Mouse (Mus musculus): ENCODE measurements at regions not wholly inside any gene's neighbourhood (a gene's known extent, or its start where the extent isn't known, plus 50 kb on each side); places are given as distances from the start of the nearest gene placed in this dataset.

DNA sequence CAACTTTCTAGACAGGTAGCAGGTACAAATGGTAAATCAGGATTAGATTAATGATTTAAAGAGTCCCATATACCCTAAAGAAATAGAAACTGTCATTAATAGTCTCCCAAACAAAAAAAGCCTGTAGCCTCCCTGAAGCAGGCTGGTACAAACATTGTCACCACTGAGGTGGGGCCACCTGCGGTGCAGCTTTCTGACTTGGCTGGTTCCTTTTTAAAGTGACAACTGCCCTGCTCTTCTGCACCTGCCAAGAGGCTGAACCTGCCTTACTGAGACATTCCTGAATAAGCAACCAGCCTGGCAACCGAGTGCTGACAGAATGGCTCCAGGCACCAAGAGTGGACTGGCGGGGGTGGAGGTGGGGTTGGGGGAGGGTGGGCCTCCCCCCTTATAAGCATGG lies 687.0 kb upstream of the Vrk2 start:
- 49% methylated on average over 3 of the region's 3 CpGs for WGBS

DNA sequence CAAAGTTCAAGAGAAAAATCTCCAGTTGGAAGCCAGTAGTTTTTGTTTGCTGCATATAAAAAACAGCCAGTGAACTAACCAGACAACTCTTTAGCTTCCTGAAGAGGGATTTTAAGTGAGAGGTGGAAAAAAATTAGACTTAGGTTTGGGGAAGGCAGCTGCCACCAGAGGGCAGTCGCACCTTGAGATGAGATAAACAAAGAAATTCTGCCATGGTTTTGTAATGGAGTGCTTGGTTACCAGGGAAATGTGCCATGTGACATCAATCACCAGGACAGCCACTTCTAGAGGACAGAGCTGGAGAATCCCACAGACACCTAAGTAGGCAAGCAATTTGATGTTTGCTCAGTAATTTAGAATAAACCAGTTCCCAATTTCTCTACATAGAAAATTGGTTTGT lies 670.5 kb upstream of the Vrk2 start:
- Histone ChIP-seq H3K9ac (ENCODE audit: low read length) (no peak overlapping the region), H3K4me2 (ENCODE audit: low read length) (no peak overlapping the region), H3K27me3 (replicated peaks; ENCODE audit: control insufficient read depth, insufficient read depth, low read length) (no peaks in the 10 kb centered on the region), H3K27ac (ENCODE audit: low read depth, low read length) (no peak overlapping the region), H3K4me3 (ENCODE audit: low read depth, low read length) (no peak overlapping the region), H3K4me1 (ENCODE audit: control insufficient read depth, insufficient read depth, low read length) (no peaks in the 10 kb centered on the region), H3K9me3 (replicated peaks; ENCODE audit: control insufficient read depth, low read length) (no peaks in the 10 kb centered on the region), H3K36me3 (ENCODE audit: control insufficient read depth, insufficient read depth, low read length) (no peaks in the 10 kb centered on the region)
- ATAC-seq: peak; percentile 75
- DNase-seq (ENCODE audit: low spot score): peak; percentile 81
- 0% methylated on average over 1 of the region's 1 CpGs for WGBS

More for the DNA sequence above, 687.0 kb upstream of the Vrk2 start:
- peaks cover 7% of the 10 kb centered on the region; the same call in 1 of the 2 replicates for H3K9me3 ChIP-seq (replicated peaks; ENCODE audit: control insufficient read depth, low read length)
- H3K4me2 ChIP-seq (ENCODE audit: low read length): no peak overlapping the region
- H3K36me3 ChIP-seq (ENCODE audit: control insufficient read depth, insufficient read depth, low read length): no peaks in the 10 kb centered on the region
- no peaks in the 10 kb centered on the region for H3K4me1 ChIP-seq (ENCODE audit: control insufficient read depth, insufficient read depth, low read length)
- no peak overlapping the region for H3K27ac ChIP-seq (ENCODE audit: low read depth, low read length)
- DNase-seq (ENCODE audit: low spot score): no peak
- H3K4me3 ChIP-seq (ENCODE audit: low read depth, low read length): no peak overlapping the region
- ATAC-seq: no peak
- no peak overlapping the region for H3K9ac ChIP-seq (ENCODE audit: low read length)
- no peaks in the 10 kb centered on the region for H3K27me3 ChIP-seq (replicated peaks; ENCODE audit: control insufficient read depth, insufficient read depth, low read length)

DNA sequence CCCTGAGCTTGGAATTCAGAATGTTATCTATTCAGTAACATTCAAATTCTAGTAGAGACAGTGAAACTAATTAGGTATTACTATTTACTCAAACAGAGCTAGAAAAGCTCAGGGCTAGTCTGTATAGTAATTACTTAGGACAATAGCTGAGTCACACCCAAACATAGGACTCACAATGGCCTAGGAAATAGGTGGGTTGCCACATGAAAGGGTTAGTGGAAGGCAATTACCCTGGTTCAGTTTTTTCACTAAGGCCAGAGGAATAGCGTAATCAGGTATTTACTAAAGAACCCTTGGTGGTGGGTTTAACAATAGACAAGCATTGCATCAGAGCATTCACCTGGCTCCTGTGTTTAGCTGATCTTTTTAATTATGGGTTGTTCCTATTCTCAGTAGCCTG lies 664.7 kb upstream of the Vrk2 start:
- no peak for ATAC-seq
- H3K9ac ChIP-seq (ENCODE audit: low read length): no peak overlapping the region
- 81% methylated on average over 1 of the region's 1 CpGs for WGBS

DNA sequence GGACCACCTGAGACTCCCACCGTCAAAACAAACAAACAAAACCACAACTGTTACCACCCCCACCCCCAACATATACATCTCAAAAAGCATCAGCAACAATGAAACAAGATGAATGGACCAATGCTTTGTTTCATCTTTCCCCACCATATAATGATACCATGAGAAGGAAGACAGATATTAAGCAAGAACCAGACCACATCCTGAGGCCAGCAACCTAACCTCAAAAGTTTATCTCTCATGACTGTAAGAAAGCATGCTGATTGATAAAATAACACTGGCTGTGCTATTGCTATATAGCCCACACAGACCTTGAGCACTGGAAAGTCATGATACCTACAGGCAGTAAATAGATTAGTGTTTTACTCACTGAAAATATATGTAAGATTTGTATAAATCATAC lies 642.1 kb upstream of the Vrk2 start:
- H3K4me2 ChIP-seq (ENCODE audit: low read length): no peak overlapping the region
- H3K27ac ChIP-seq (ENCODE audit: low read depth, low read length): no peak overlapping the region
- DNase-seq (ENCODE audit: low spot score) (no peak), ATAC-seq (no peak)
- WGBS: 90% methylated on average over 1 of the region's 1 CpGs
- H3K4me1 ChIP-seq (ENCODE audit: control insufficient read depth, insufficient read depth, low read length): no peaks in the 10 kb centered on the region
- H3K36me3 ChIP-seq (ENCODE audit: control insufficient read depth, insufficient read depth, low read length): no peaks in the 10 kb centered on the region
- no peak overlapping the region for H3K4me3 ChIP-seq (ENCODE audit: low read depth, low read length)
- H3K9me3 ChIP-seq (replicated peaks; ENCODE audit: control insufficient read depth, low read length): no peaks in the 10 kb centered on the region
- H3K9ac ChIP-seq (ENCODE audit: low read length): no peak overlapping the region
- no peaks in the 10 kb centered on the region for H3K27me3 ChIP-seq (replicated peaks; ENCODE audit: control insufficient read depth, insufficient read depth, low read length)

More for the DNA sequence above, 664.7 kb upstream of the Vrk2 start:
- Histone ChIP-seq H3K4me3 (ENCODE audit: low read depth, low read length) (no peak overlapping the region), H3K4me2 (ENCODE audit: low read length) (no peak overlapping the region), H3K9me3 (replicated peaks; ENCODE audit: control insufficient read depth, low read length) (no peaks in the 10 kb centered on the region), H3K4me1 (ENCODE audit: control insufficient read depth, insufficient read depth, low read length) (no peaks in the 10 kb centered on the region), H3K27me3 (replicated peaks; ENCODE audit: control insufficient read depth, insufficient read depth, low read length) (no peaks in the 10 kb centered on the region), H3K36me3 (ENCODE audit: control insufficient read depth, insufficient read depth, low read length) (no peaks in the 10 kb centered on the region), H3K27ac (ENCODE audit: low read depth, low read length) (no peak overlapping the region)
- no peak for DNase-seq (ENCODE audit: low spot score)

DNA sequence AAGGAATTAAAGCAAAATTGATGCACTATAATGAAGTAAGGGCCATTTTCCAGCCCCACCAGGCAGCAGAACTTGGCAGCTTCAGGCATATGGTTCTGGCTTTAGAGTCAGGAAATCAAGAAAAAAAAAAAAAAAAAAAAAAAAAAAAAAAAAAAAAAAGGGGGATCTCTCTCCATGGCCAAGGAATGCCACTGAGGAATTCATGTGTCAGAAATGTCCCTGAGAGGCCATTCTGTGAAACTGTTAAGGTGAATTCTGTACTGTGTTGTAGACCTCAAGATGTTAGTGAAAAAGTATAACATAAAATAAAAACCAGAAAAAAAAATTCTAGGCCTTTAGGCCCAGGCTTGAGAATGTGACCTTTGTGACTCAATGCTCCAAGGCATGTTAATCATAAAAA lies 632.7 kb upstream of the Vrk2 start:
- Histone ChIP-seq H3K9ac (ENCODE audit: low read length) (no peak overlapping the region), H3K4me1 (ENCODE audit: control insufficient read depth, insufficient read depth, low read length) (no peaks in the 10 kb centered on the region), H3K9me3 (replicated peaks; ENCODE audit: control insufficient read depth, low read length) (no peaks in the 10 kb centered on the region), H3K27me3 (replicated peaks; ENCODE audit: control insufficient read depth, insufficient read depth, low read length) (no peaks in the 10 kb centered on the region), H3K27ac (ENCODE audit: low read depth, low read length) (no peak overlapping the region), H3K4me2 (ENCODE audit: low read length) (no peak overlapping the region), H3K36me3 (ENCODE audit: control insufficient read depth, insufficient read depth, low read length) (no peaks in the 10 kb centered on the region), H3K4me3 (ENCODE audit: low read depth, low read length) (no peak overlapping the region)
- DNase-seq (ENCODE audit: low spot score) (no peak), ATAC-seq (no peak)

DNA sequence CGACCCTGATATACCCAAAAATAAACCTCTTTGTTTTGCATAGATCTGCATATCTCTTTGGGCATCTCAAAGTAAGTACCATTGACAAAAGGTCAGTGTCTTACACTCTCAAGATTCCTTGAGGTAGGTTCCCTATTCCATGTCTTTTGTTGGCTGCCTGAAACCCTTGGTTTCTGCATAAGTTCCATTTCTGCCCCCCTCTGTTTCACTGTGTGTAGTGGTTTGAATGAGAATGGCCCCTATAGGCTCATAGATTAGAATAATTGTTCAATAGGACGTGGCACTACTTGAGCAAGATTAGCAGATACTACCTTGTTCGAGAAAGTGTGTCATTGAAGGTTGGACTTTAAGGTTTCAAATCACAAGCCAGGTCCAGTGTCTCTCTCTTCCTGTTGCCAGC lies 628.6 kb upstream of the Vrk2 start:
- Histone ChIP-seq H3K27ac (ENCODE audit: low read depth, low read length) (no peak overlapping the region), H3K27me3 (replicated peaks; ENCODE audit: control insufficient read depth, insufficient read depth, low read length) (no peaks in the 10 kb centered on the region), H3K36me3 (ENCODE audit: control insufficient read depth, insufficient read depth, low read length) (no peaks in the 10 kb centered on the region), H3K4me1 (ENCODE audit: control insufficient read depth, insufficient read depth, low read length) (no peaks in the 10 kb centered on the region), H3K4me3 (ENCODE audit: low read depth, low read length) (no peak overlapping the region), H3K4me2 (ENCODE audit: low read length) (no peak overlapping the region), H3K9ac (ENCODE audit: low read length) (no peak overlapping the region), H3K9me3 (replicated peaks; ENCODE audit: control insufficient read depth, low read length) (no peaks in the 10 kb centered on the region)
- ATAC-seq (no peak), DNase-seq (ENCODE audit: low spot score) (no peak)
- WGBS: 67% methylated on average over 3 of the region's 3 CpGs

DNA sequence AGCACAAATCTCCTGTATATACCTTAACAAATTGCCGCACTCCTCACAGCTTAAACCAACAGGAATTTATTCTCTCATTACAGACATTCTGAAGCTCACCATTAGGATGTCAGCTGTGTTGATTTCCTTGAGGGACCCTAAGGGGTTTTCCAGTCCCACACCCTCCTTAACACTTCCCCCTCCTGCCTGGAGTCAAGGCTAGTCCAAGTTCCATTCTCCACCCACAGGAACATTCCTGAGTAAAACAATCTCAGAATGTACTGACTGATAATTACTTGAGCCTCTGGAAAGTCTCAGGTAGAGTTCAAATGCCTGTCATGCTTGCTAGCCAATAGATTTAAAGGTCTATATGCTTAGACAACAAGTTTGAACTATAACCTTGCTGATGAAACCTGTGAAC lies 628.2 kb upstream of the Vrk2 start:
- H3K27me3 ChIP-seq (replicated peaks; ENCODE audit: control insufficient read depth, insufficient read depth, low read length): no peaks in the 10 kb centered on the region
- H3K4me2 ChIP-seq (ENCODE audit: low read length): no peak overlapping the region
- no peaks in the 10 kb centered on the region for H3K9me3 ChIP-seq (replicated peaks; ENCODE audit: control insufficient read depth, low read length)
- no peak overlapping the region for H3K4me3 ChIP-seq (ENCODE audit: low read depth, low read length)
- H3K4me1 ChIP-seq (ENCODE audit: control insufficient read depth, insufficient read depth, low read length): no peaks in the 10 kb centered on the region
- H3K36me3 ChIP-seq (ENCODE audit: control insufficient read depth, insufficient read depth, low read length): no peaks in the 10 kb centered on the region
- DNase-seq (ENCODE audit: low spot score): no peak
- H3K27ac ChIP-seq (ENCODE audit: low read depth, low read length): no peak overlapping the region
- ATAC-seq: no peak
- no peak overlapping the region for H3K9ac ChIP-seq (ENCODE audit: low read length)
- 90% methylated on average over 1 of the region's 1 CpGs for WGBS

DNA sequence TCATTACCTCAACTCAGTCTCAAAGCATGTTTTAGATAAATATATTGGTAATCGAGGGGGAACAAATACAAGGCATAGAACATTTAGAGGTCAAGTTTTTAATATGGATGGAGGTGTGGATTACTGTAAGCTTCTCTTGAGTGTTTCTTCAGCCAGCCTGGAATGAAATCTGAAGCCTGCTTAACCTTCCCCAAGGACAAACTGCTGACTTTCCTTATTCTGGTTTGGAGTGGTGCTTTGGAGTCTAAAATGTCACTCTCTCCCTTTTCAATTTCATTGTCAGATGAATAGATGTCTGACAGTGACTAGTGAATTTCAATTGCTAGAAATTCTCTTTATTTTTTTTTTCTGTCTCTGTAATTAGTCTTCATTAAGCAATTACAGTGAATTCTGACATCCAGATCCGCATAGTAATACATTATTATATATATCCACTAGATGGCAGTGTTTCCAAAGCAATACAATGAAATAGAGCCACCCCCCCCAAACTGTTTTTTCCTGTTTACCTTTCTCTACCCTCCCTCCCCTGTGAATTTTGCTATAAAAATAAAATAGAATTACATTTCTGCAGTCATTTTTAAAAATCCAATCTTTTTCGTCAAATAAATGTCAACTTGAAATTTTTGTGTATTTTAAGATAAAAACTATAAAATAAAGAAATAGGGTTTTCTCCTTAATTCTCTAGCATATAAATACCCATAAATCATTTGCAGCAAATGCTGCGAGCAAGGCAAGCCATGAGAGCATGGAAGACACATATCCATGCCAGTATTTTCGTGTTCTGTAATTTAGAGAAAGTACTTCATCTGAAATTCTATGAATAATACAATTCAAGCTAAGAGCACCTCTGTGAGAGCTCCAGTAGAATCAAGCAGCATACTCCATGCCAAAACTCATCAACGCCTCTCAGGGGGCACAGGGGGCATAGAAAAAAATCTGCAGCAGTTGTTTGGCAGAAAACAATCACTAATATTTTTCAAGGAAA lies 626.2 kb upstream of the Vrk2 start:
- ATAC-seq (peak; percentile 82), DNase-seq (ENCODE audit: low spot score) (peak; percentile 77)
- 43% methylated on average over 6 of the region's 6 CpGs for WGBS
- Histone ChIP-seq H3K4me1 (ENCODE audit: control insufficient read depth, insufficient read depth, low read length) (no peaks in the 10 kb centered on the region), H3K27me3 (replicated peaks; ENCODE audit: control insufficient read depth, insufficient read depth, low read length) (no peaks in the 10 kb centered on the region), H3K4me2 (ENCODE audit: low read length) (no peak overlapping the region), H3K9me3 (replicated peaks; ENCODE audit: control insufficient read depth, low read length) (no peaks in the 10 kb centered on the region), H3K27ac (ENCODE audit: low read depth, low read length) (no peak overlapping the region), H3K9ac (ENCODE audit: low read length) (no peak overlapping the region), H3K36me3 (ENCODE audit: control insufficient read depth, insufficient read depth, low read length) (no peaks in the 10 kb centered on the region), H3K4me3 (ENCODE audit: low read depth, low read length) (no peak overlapping the region)

DNA sequence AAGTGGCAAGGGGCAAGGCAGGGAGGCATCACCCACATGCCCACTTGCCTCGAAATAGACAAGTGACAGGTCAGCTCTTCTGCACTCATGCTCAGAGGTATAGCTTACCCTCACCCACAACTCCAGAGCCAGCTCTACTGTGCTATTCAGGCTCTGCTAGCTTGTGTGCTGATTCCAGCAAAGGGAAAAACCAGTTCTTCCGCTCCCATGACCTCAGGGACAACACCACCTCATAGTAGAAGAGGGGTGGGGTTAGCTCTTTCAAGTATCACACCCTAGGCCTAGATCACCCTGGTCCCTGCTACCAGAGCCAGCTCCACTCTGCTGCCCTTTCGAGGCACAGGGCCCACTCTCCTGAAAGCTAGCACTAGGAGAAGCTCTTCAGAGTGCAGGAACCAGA lies 622.0 kb upstream of the Vrk2 start:
- no peaks in the 10 kb centered on the region for H3K27me3 ChIP-seq (replicated peaks; ENCODE audit: control insufficient read depth, insufficient read depth, low read length)
- ATAC-seq (no peak), DNase-seq (ENCODE audit: low spot score) (no peak)
- H3K4me1 ChIP-seq (ENCODE audit: control insufficient read depth, insufficient read depth, low read length): no peaks in the 10 kb centered on the region
- no peaks in the 10 kb centered on the region for H3K9me3 ChIP-seq (replicated peaks; ENCODE audit: control insufficient read depth, low read length)
- H3K36me3 ChIP-seq (ENCODE audit: control insufficient read depth, insufficient read depth, low read length): no peaks in the 10 kb centered on the region
- WGBS: 78% methylated on average over 3 of the region's 3 CpGs
- no peak overlapping the region for H3K4me3 ChIP-seq (ENCODE audit: low read depth, low read length)
- no peak overlapping the region for H3K9ac ChIP-seq (ENCODE audit: low read length)
- H3K4me2 ChIP-seq (ENCODE audit: low read length): no peak overlapping the region
- H3K27ac ChIP-seq (ENCODE audit: low read depth, low read length): no peak overlapping the region
